Mouse (Mus musculus) heart, embryonic 16.5 days (tissue): Measurements from ENCODE around the gene Ssr4. TPM values are rescaled to one million over a fixed set of nuclear protein-coding genes. Genes with fewer than 3 reads are reported as not detected.

Experiments
- ATAC-seq: fragments of 200-750 bp; cut with Nextera tagmentation; replicated peaks from 2 replicates; pipeline ENCODE4 v1.8.0; 2017; ENCODE audit warnings: moderate number of reproducible peaks; ENCODE audit not compliant: insufficient read depth, low FRiP score; ENCODE audit errors: extremely low read depth
- H3K27ac ChIP-seq: fragments of 300-500 bp; sonication (generic); 2 replicates; pipeline ENCODE4 v1.5.1; 2014; ENCODE audit warnings: mild to moderate bottlenecking, low read length, control low read depth, moderate library complexity
- H3K27me3 ChIP-seq: fragments of 300-500 bp; sonication (generic); 2 replicates; pipeline ENCODE4 v1.6.1; 2014; ENCODE audit warnings: low read length, mixed read lengths; ENCODE audit not compliant: control insufficient read depth, insufficient read depth
- H3K36me3 ChIP-seq: fragments of 300-500 bp; sonication (generic); 2 replicates; pipeline ENCODE4 v1.6.1; 2014; ENCODE audit not compliant: control insufficient read depth, insufficient read depth
- H3K4me1 ChIP-seq: fragments of 300-500 bp; sonication (generic); 2 replicates; pipeline ENCODE4 v1.6.1; 2014; ENCODE audit warnings: low read length, mixed read lengths; ENCODE audit not compliant: control insufficient read depth, insufficient read depth
- H3K4me2 ChIP-seq: fragments of 300-500 bp; sonication (generic); 2 replicates; pipeline ENCODE4 v1.6.1; 2014; ENCODE audit warnings: low read depth, mild to moderate bottlenecking, control low read depth, low read length
- H3K4me3 ChIP-seq: fragments of 300-500 bp; sonication (generic); 2 replicates; pipeline ENCODE4 v1.5.1; 2014; ENCODE audit warnings: mild to moderate bottlenecking, control low read depth, low read length
- H3K9ac ChIP-seq: fragments of 300-500 bp; sonication (generic); 2 replicates; pipeline ENCODE4 v1.6.1; 2014; ENCODE audit warnings: low read length, control low read depth
- H3K9me3 ChIP-seq: fragments of 300-500 bp; sonication (generic); replicated peaks from 2 replicates; pipeline ENCODE4 v1.6.1; 2016; ENCODE audit warnings: low read length; ENCODE audit not compliant: control insufficient read depth
- WGBS: fragments of 180-500 bp; shearing (Covaris S2); extraction: QIAGEN DNeasy Blood & Tissue Kit; methylation state at CpG from one replicate; pipeline ENCODE4 v1.1.7; 2014; 5-methylcytosine and 5-hydroxymethylcytosine counted together
- polyA plus RNA-seq: library from polyadenylated mRNA; unstranded; fragments of >200 nt; fragmentation: Nextera tagmentation; extraction: Ambion mirVana; gene quantifications from 2 replicates; pipeline ENCODE4 v1.2.1, GENCODE M21; 2015

Gene Ssr4
- polyA plus RNA-seq, 1 experiment from 2014 or later, result 155 TPM

- no peak for ATAC-seq
- Histone ChIP-seq H3K4me2 (no peak overlapping the region), H3K27ac (no peak overlapping the region), H3K9me3 (no peaks in the 10 kb centered on the region), H3K4me1 (no peaks in the 10 kb centered on the region), H3K4me3 (no peak overlapping the region), H3K27me3 (no peaks in the 10 kb centered on the region), H3K9ac (no peak overlapping the region), H3K36me3 (no peaks in the 10 kb centered on the region)
- 94% methylated on average over 1 of the region's 1 CpGs for WGBS
Measured at GRCm38 (mm10) chrX:73835731-73836130, 48.9 kb downstream of the Ssr4 start.

- Histone ChIP-seq H3K9ac (no peak overlapping the region), H3K9me3 (no peaks in the 10 kb centered on the region), H3K27me3 (no peaks in the 10 kb centered on the region), H3K4me2 (no peak overlapping the region), H3K4me1 (no peaks in the 10 kb centered on the region), H3K4me3 (no peak overlapping the region), H3K36me3 (no peaks in the 10 kb centered on the region), H3K27ac (no peak overlapping the region)
- ATAC-seq, result no peak
- 68% methylated on average over 3 of the region's 3 CpGs for whole genome bisulfite sequencing
Measured at GRCm38 (mm10) chrX:73836691-73837090, 49.9 kb downstream of the Ssr4 start.

Other genes starting within 250 kb of the Ssr4 start
- 1.1 and 1.7 TPM in 2 replicates for gene Dusp9, start 147.6 kb upstream of the Ssr4 start, polyA plus RNA-seq
- 9.1 and 11.1 TPM in 2 replicates for gene Pnck, start 126.9 kb upstream of the Ssr4 start, polyA plus RNA-seq
- 9.2 and 9.9 TPM in 2 replicates for gene Slc6a8, start 113.9 kb upstream of the Ssr4 start, polyA plus RNA-seq
- 187 and 188 TPM in 2 replicates for gene Bcap31, start 70.9 kb upstream of the Ssr4 start, polyA plus RNA-seq
- 18.0 and 19.4 TPM in 2 replicates for gene Abcd1, start 70.4 kb upstream of the Ssr4 start, polyA plus RNA-seq
- 0.54 and 0.71 TPM in 2 replicates for gene Plxnb3, start 29.9 kb upstream of the Ssr4 start, polyA plus RNA-seq
- gene Srpk3, start 12.6 kb upstream of the Ssr4 start, polyA plus RNA-seq, result 94.7 and 97.5 TPM in 2 replicates
- 523 and 569 TPM in 2 replicates for gene Idh3g, start 131 bp upstream of the Ssr4 start, polyA plus RNA-seq
- 0.32 and 0.45 TPM in 2 replicates for gene Pdzd4, start 37.9 kb downstream of the Ssr4 start, polyA plus RNA-seq
- 0.06 and 0.09 TPM in 2 replicates for gene Avpr2, start 105.1 kb downstream of the Ssr4 start, polyA plus RNA-seq
- gene L1cam, start 109.1 kb downstream of the Ssr4 start, polyA plus RNA-seq, result 0.60 and 0.77 TPM in 2 replicates
- 3.7 and 4.7 TPM in 2 replicates for gene Arhgap4, start 134.8 kb downstream of the Ssr4 start, polyA plus RNA-seq
- gene Naa10, start 134.9 kb downstream of the Ssr4 start, polyA plus RNA-seq, result 89.8 and 97.1 TPM in 2 replicates
- gene Renbp, start 143.8 kb downstream of the Ssr4 start, polyA plus RNA-seq, result 60.0 and 61.1 TPM in 2 replicates
- 27.8 and 28.1 TPM in 2 replicates for gene Hcfc1, start 179.3 kb downstream of the Ssr4 start, polyA plus RNA-seq
- gene Irak1, start 236.9 kb downstream of the Ssr4 start, polyA plus RNA-seq, result 53.0 and 55.9 TPM in 2 replicates